Mouse (Mus musculus): Measurements from ENCODE around the gene Heg1.

The Heg1 gene

DNA sequence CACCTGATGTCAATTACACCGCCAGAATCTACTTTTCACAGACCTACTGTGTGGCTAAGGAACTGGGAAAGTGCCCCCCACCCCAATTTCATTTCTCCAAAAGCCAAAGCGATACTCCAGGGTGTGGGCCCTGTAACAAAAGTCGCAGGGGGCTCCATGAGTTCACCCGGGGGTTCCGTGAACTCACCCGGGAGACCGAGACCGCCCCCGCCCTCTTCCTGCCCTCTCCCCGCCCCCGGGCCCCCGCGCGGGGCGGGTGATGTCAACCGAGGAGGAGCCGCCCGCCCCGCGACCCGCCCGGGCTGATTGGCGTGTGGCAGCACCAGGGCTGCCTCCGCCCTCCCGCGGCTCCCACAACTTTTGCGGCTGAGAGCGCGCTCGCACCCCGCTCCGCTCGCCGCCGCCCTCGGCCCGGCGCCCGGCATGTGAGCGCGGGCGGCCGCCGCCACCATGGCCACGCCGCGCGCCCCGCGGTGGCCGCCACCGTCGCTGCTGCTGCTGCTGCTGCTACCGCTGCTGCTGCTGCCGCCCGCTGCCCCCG lies at the start of gene Heg1:
Gene Heg1 (plus strand): TSS at position 209 of the 541 bp plus-strand sequence.
- DNase-seq (ENCODE audit: low spot score in 2 of 2), result peak; percentile 45 to 67

DNA sequence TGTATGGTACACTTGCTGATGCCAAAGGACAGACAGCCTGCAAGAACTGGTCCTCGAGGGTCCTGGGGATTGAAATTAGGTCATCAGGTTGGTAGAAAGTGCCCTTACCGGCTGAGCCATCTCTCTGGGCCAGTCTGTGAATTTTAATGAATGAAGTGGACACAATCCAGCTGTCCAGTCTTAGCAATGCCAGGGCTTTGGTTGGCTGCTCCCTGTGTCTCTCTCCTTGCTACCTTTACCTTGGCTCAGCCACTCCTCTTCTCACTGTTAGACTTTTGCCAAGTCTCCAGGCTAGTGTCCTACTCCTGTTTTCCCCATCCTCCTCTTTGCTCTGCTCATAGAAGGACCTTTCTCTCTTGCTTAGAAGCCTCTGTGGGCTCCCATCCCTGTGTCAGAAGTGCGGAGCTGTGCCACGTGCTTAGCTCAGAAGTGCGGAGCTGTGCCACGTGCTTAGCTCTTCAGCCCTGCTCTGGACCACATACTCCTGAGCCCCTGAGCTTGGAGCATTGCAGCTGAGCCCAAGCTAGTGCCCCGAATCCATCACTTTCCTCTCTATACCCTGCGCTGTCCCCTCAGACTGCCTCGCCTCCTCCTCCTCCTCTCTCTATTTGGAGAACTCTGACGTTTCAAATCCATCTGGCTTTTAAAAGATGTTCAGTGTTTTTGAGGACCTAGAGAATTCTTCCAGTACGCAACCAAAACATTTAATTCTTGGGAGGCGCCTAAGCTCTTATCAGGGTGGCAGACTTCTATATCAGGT lies 48.2 kb upstream of the Heg1 start:
- peak in 1 of 2 experiments; percentile 12 for DNase-seq (ENCODE audit: low spot score in 2 of 2)

DNA sequence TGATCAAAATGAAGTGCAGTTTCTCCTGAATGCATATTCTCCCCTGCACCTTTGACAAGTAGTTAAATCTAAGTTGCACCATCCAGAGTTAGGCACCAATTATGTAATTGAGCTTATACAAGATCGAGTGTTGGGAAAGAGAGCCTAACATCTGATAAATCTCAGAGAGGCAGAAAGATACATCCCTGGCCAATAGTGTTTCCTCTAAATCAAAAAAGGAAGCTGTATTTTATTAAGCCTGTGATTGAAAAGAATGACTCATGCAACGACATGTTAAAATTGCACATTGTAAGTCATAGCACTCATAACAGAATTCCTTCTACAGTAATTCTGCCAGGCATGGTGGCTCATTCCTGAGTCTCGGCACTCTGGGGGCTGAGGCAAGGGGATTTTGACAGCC lies 42.4 kb upstream of the Heg1 start:
- DNase-seq (ENCODE audit: low spot score in 2 of 2), result no peak

DNA sequence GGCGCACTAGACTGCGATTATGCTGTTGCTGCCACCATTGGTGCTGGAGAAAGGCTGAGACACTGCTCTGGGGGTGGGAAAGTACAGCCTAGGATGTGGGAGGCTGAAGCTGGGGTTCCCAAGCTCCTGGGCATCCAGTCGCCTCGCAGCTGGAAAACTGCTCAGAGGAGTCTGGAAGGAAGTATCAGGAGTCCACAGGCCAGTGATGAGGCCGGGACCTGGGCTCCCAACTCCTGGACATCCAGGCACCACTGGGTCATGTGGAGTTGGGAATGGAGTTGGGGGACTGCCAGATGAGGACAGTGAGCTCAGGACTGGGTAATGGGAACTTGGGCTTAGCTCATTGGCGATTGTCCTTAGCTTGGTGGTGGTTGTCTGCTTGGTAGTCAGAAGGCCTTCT lies 31.1 kb upstream of the Heg1 start:
- no peak for DNase-seq (ENCODE audit: low spot score in 2 of 2)

DNA sequence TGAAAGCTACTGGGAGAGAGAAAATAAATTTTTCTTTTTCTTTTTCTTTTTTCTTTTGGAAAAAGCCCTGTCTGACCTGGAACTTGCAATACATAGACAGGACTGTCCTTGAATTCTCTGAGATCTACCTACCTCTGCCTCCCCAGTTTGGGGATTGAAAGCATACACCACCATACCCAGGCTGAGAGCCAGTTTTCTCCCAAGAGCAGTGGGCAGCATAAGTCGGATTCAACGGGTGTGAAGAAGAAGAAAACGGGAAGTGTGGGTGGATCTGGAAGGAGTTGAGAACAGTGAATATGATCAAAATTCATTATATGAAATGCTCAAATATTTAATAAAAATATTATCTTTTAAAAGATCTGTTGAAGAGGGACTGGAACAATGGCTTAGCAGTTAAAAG lies 28.7 kb upstream of the Heg1 start:
- DNase-seq (ENCODE audit: low spot score in 2 of 2), result no peak

DNA sequence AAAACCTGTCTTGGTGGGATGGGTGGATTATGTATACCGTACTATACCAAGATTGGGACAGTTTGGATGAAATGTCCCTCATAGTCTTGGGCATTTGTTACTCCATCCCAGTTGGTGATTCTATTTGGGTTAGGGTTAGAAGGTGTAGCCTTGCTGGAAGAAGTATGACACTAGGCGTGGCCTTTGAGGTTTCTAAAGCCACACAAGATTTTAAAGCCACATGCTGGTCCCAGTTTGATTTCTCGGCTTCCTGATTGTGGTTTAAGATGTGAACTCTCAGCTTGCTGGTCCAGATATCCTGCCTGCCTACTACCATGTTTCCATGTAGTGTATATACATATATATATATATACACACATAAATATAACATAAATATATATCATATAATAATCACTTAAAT lies 27.0 kb upstream of the Heg1 start:
- no peak for DNase-seq (ENCODE audit: low spot score in 2 of 2)

DNA sequence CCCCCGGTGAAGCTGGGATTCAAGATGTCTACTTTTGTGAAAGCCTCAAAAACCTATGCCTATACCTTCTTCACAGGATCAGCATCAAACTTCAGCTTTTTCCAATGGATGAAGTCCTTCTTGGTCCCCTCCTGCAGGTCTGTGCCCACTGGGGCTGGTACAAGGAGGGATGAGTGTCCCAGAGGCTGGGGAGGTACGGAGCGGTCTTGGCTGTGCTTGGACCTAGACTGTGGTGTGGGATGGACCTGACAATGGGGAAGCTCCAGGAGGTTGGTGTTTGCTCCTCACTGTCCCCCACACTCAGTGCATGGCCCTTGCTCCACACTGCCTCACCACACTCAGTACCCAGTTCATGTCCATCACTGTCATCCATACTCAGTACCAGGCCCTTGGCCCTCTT lies 26.0 kb upstream of the Heg1 start:
- no peak for DNase-seq (ENCODE audit: low spot score in 2 of 2)

DNA sequence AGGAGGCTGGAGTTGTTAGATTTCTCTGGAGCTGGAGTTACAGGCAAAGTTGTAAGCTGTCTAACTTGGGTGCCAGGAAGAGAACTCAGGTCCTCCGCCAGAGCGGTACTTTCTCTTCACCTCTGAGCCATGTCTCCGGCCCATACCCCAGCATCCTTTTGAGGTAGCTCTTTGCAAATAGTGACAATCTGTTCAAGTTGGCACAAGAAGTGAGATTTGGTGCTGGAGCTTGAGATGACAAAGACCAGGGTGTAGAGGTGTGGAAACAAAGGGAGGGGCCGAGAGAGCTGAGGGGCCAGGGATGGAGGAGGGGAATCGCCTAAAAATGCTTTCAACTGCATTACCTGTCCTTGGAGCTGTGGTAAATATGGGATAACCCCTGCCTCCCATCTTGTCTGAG lies 24.6 kb upstream of the Heg1 start:
- no peak for DNase-seq (ENCODE audit: low spot score in 2 of 2)

DNA sequence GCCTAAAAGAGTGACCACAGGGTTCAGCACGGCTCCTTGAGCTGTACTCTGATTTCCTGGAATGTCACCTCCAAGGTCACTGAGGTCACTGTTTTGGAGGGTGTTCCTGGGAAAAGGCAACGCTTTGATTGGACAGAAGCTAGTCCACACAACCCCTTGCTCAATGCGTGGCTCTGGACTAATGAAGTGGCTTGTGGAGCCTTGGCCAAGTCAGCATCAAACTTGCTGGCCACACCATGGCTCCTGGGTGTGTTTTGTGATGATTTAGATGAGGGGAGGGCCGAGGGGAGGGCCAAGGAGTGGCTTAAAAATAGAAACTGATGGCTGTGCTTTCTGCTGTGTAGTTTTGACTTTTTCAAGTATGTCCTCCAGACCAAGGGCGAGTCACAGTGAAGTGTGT lies 24.0 kb upstream of the Heg1 start:
- no peak for DNase-seq (ENCODE audit: low spot score in 2 of 2)

DNA sequence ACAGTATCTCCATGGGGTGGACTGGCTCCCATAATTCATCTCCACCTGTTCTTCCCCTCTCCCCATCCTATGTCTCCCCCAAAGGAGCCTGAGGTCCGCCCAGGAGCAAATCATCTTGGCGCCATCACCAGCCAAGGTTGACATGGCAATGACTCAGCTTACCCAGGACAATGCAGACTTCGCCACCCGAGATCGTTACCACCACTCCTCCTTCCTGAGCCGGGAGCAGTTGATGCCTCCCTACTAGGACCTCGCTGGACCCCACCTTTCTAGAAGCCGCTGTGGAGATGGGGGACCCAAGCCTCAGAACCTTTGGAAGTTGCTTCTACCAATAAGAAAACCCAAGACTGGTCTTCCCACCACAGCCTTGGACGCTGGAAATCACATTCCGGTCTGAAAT lies 21.3 kb upstream of the Heg1 start:
- no peak for DNase-seq (ENCODE audit: low spot score in 2 of 2)

DNA sequence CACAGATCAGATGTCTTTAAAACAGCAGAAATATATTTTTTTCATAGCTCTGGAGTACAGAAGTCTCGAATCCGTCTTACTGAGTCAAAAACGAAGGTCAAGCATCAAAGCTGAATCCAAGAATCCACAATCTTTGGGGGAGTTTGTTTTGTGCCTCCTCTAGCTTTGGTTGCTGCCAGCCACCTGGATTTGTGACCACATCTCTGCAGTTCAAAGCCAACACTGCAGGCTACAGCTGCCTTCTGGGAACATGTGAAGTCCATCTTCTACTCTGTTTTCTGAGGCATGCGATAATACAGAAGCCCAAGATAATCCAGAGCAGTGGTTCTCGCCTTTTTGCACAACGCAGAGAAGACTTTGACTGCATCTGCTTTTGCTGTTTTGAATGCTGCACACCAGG lies 17.9 kb upstream of the Heg1 start:
- no peak for DNase-seq (ENCODE audit: low spot score in 2 of 2)

DNA sequence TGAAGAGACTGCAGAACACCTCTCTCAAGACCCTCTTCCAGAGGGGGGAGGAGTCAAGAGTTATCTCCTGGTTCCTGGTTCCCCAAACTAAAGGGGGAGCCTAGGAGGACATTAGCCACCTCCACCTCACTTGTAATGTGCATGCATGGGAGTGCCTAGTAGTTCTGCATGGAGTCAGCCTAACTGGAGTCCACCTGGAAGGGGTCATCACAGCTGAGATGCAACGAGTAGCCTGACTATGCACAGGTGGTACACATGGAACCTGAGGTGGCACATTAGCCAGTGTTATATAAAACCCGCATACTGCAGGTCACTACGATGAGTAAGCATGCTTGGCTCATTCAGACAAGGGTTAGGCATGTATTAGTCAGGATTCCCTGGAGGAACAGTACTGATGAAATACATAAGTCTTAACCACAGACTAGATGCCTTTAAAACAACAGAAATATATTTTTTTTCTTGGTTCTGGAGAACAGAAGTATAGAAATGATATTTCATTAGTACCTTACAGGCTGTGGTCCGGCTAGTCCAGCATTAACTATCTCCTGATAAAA lies 17.1 kb upstream of the Heg1 start:
- DNase-seq (ENCODE audit: low spot score in 2 of 2), result no peak

DNA sequence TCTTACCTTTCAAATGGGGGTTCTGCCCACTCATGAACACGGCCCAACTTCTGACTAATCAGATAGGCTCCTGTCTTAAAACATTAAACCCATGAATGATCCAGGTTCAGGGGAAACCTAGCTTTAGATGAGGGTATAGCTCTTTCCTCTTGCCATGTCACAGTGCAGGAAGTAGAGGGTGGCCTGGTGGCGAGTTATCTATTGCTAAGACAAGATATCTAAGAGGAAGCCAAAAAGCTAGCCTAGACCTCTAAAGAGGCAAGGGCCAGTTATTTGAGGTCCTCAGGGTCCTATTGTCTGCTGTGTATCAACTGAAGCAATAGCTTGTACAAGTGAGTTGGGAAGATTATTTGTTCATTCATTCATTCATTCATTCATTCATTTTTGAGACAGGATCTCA lies 15.7 kb upstream of the Heg1 start:
- DNase-seq (ENCODE audit: low spot score in 2 of 2), result no peak

DNA sequence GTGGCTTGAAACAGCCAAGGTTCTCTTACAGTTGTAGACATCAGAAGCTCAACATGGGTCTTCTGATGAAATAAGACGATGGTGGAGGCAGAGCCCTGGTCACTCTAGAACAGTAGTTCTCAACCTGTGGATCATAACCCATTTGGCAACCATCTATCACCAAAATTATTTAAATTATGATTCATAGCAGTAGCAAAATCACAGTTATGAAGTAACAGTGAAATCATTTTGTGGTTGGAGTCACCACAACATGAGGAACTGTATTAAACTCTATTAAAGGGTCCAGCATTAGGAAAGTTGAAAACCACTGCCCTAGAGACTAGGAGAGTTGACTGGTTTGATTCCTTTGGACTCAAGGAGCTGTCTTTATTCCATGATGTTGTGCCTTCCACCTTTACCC lies 15.1 kb upstream of the Heg1 start:
- DNase-seq (ENCODE audit: low spot score in 2 of 2), result no peak

DNA sequence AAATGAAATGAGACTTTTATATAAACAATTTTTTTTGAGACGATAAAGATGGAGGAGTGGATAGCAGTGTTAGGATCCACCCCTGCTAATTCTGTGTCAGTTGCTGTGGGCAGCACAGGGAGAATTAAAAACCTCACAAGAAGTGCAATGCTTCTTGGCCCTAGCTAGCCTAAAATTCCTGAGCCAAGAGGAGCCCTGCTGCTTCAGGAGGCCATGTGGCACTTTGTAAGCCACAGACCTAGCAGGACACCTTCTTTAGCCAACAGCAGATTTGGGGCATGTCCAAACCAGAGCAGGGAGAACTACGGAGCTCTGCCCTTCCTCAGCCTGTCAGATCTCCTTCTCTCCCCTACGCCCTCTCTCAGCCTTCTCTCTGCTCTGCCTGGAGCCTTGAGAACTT lies 13.8 kb upstream of the Heg1 start:
- no peak for DNase-seq (ENCODE audit: low spot score in 2 of 2)

DNA sequence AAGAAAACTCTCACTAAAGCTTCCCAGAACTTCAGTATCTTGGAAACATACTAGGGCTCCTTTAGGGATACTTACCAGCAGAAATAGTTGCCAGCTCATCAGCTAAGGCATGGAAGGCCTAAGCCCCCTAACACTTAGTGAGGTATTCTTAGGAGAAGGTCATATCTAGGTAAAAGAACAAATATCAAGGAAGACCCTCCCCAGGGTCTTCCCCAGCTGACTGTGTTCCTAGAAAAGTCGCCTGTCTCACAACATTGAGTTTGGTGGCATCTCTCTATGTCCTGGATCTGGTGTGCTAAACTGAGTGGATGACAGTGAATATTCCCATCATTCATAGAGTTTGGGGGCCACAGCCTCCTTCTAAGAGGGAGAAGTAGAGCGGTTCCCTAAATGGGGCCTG lies 13.2 kb upstream of the Heg1 start:
- DNase-seq (ENCODE audit: low spot score in 2 of 2), result no peak

DNA sequence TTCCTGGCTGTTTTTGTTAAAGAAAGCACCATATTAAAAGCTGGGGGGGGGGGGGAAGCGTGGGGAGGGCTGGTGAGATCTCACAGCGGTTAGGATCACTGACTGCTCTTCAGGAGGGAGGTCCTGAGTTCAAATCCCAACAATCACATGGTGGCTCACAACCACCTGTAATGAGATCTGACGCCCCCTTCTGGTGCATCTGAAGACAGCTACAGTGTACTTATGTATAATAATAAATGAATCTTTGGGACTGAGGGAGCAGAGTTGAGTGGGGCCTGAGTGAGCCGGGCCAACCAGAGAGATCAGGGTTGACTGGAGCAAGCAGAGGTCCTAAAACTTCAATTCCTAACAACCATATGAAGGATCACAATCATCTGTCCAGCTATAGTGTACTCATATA lies 12.0 kb upstream of the Heg1 start:
- DNase-seq (ENCODE audit: low spot score in 2 of 2), result no peak

DNA sequence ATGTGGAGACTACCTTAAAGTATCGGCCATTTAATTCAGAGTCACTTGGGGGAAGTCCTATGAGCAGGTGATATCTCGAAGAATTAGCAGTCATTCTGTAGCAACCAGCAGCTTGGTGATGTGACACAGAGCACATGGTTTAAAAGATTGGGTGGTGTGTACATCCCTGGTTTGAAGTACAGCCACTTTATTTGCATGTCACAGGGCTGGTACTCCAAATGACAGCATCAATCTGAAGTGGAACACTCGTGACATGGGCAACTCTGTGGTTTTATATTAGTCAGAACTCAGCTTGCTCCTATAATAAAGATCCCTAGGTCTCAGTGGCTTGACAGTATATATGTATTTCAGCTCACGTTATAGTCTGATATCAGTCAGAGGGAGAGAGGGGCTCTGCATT lies 11.5 kb upstream of the Heg1 start:
- DNase-seq (ENCODE audit: low spot score in 2 of 2), result no peak

DNA sequence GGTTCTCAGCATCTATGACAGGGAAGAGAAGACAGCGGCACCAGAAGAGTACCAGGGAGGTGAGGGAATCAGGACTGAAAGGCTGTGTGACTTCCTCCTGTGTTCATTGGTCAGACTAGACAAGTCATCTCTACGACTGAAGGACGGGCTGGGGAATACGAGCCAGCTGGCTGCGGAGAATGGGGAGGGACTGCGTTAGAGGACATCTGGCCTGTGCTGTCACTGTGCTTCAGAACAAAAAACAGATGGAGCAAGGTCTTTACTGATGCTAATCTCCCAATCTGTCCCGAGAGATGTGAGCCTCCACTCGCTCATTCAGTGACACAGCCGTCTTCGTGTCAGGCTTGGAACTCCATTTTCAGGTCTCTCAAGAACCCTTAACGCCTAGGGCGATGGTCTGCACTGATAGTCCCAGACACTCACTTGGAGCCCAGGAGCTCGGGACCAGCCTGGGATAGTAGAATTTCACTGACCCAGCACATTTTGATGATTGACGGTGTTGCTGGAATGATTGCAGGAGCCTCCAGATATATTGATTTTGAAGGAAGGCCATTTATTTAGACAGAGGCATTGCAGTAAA lies 10.6 kb upstream of the Heg1 start:
- no peak for DNase-seq (ENCODE audit: low spot score in 2 of 2)

DNA sequence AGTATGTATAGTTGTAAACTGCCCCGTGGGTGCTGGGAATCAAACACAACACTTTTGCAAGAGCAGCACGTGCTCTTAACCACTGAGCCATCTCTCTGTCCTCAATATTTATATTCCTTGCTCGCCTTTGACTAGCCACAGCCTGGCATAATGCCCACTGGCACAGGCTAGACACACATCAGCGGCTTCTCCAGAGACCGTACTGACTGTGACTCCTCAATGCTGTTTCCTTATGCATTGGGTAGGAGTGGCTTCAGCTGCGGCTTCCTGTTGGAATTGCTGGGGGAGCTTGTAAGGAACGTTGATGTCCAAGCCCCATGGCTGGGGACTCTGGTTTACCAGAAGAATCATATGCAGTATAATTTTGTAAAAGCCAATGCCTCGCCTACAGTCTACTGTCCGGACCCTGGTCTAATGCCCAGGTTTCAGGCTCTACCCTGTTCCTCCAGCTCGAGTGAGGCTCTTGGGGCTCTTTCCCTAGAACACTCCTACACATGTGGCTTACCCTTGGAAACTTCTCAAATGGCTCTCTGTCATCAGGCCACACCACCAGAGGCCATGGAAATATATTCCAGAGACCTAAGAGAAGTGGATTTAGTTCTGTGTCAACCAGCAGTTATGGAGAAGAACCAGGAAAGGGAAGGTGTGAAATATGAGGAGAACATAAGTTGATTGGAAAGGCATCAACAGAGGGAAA lies 8.9 kb upstream of the Heg1 start:
- DNase-seq (ENCODE audit: low spot score in 2 of 2), result no peak

DNA sequence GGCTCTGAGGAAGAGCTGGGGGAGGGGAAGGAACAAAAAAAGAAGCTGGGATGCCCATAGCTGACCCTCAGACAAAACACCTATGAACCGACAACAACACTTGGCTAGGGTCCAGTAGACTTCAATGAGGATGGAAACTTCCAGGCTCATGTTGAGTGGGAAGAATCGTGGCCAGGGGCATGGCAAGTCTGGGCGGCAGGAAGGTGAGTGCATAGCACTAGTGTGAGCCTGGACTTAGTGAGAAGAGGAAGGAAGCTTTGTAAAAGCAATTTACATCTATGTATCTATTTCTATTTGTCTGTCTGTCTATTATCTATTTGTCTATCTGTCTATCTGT lies 8.4 kb upstream of the Heg1 start:
- DNase-seq (ENCODE audit: low spot score in 2 of 2), result no peak

DNA sequence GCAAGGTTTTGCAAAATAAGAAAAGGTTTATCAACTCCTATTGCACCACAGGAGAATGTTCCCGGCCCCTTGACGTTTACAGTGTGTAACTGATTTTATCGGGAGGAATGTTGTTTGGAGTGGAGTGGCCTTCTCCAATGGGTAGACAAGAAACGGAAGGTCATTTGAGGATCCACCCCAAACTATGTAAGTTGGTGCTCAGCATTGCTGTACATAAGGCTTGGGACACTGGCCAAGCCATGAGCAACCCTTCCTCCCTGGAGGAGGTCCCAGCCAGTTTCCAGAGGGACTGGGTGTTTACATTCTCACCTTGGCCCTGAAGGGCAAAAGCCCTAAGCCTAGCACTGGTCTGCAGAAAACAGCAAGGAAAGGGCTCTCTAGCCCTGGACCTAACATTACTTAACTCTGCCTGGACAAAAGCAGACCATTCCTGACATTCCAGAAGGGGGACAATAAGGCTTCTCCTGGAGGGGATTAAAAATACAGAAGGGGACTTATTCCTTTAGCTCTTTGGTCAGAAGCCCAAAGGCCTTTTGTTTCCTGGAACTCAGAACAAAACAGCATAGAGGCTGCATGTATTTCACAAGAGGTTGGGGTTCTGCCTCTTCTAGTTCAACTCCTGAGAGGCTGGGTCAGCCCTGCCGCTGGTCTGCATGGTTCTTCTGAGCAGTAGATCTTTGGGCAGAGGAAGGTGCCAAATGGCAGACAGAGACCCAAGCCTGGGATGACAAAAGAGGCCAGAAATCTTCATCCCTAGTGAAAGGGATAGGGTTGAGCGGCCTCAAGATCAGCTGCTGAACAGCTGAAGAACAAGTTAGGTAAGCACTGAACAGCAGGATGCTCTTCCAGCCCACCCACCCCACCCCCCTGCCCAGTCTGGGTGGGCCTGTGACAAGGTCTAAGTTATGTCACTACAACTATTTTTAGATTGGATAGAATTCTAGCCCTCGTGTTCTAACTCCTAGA lies 7.5 kb upstream of the Heg1 start:
- DNase-seq (ENCODE audit: low spot score in 2 of 2), result no peak

All from frontal cortex, postnatal 10 days (tissue).